Mouse (Mus musculus): Measurements from ENCODE around the gene Loxl4. TPM values are rescaled to one million over a fixed set of nuclear protein-coding genes. Genes with fewer than 3 reads are reported as not detected.

Gene Loxl4
- polyA plus RNA-seq, 1 experiment from 2014 or later, result 3.6 TPM

GRCm38 (mm10) chr19:42583677-42584076 is 28.9 kb downstream of the Loxl4 start:
- no peaks in the 10 kb centered on the region for H3K9me3 ChIP-seq
- WGBS, result 93% methylated on average over 5 of the region's 5 CpGs
- peaks cover 25% of the 10 kb centered on the region; the same call in 1 of the 2 replicates for H3K36me3 ChIP-seq
- no peak overlapping the region for H3K27ac ChIP-seq
- H3K9ac ChIP-seq, result no peak overlapping the region
- no peaks in the 10 kb centered on the region for H3K4me1 ChIP-seq
- no peak overlapping the region for H3K4me3 ChIP-seq
- H3K27me3 ChIP-seq, result no peaks in the 10 kb centered on the region
- ATAC-seq (ENCODE audit: insufficient number of reproducible peaks, low FRiP score, low TSS enrichment, low read depth), result no peak
- H3K4me2 ChIP-seq, result no peak overlapping the region

GRCm38 (mm10) chr19:42582811-42583370 is 29.7 kb downstream of the Loxl4 start:
- no peaks in the 10 kb centered on the region for H3K9me3 ChIP-seq
- H3K9ac ChIP-seq, result no peak overlapping the region
- ATAC-seq (ENCODE audit: insufficient number of reproducible peaks, low FRiP score, low TSS enrichment, low read depth), result no peak
- H3K4me2 ChIP-seq, result no peak overlapping the region
- H3K36me3 ChIP-seq, result peaks cover 25% of the 10 kb centered on the region; the same call in 1 of the 2 replicates
- no peaks in the 10 kb centered on the region for H3K27me3 ChIP-seq
- H3K4me1 ChIP-seq, result no peaks in the 10 kb centered on the region
- WGBS, result 94% methylated on average over 13 of the region's 13 CpGs
- no peak overlapping the region for H3K4me3 ChIP-seq
- H3K27ac ChIP-seq, result no peak overlapping the region

- Histone ChIP-seq H3K27ac (no peak overlapping the region), H3K4me2 (no peak overlapping the region), H3K4me1 (no peaks in the 10 kb centered on the region), H3K9ac (no peak overlapping the region), H3K4me3 (no peak overlapping the region), H3K27me3 (no peaks in the 10 kb centered on the region), H3K9me3 (no peaks in the 10 kb centered on the region), H3K36me3 (0 out of 2 replicates have a peak, but pooled peaks cover 16% of the 10 kb centered on the region)
- ATAC-seq (ENCODE audit: insufficient number of reproducible peaks, low FRiP score, low TSS enrichment, low read depth), result no peak
- WGBS, result 50% methylated on average over 4 of the region's 4 CpGs
Observed at GRCm38 (mm10) chr19:42580701-42581100, 31.9 kb downstream of the Loxl4 start.

- Histone ChIP-seq H3K4me1 (no peaks in the 10 kb centered on the region), H3K27ac (no peak overlapping the region), H3K36me3 (0 out of 2 replicates have a peak, but pooled peaks cover 11% of the 10 kb centered on the region), H3K9me3 (no peaks in the 10 kb centered on the region), H3K27me3 (no peaks in the 10 kb centered on the region), H3K4me2 (no peak overlapping the region), H3K9ac (no peak overlapping the region), H3K4me3 (no peak overlapping the region)
- ATAC-seq (ENCODE audit: insufficient number of reproducible peaks, low FRiP score, low TSS enrichment, low read depth), result no peak
- 87% methylated on average over 4 of the region's 4 CpGs for WGBS
Observed at GRCm38 (mm10) chr19:42578631-42579030, 34.0 kb downstream of the Loxl4 start.

GRCm38 (mm10) chr19:42576856-42577255 is 35.8 kb downstream of the Loxl4 start:
- no peak for ATAC-seq (ENCODE audit: insufficient number of reproducible peaks, low FRiP score, low TSS enrichment, low read depth)
- no peak overlapping the region for H3K4me3 ChIP-seq
- no peak overlapping the region for H3K4me2 ChIP-seq
- no peak overlapping the region for H3K27ac ChIP-seq
- no peaks in the 10 kb centered on the region for H3K9me3 ChIP-seq
- no peak overlapping the region for H3K9ac ChIP-seq
- no peaks in the 10 kb centered on the region for H3K4me1 ChIP-seq
- WGBS, result no CpG with 5 or more reads among the region's 1 CpGs
- no peaks in the 10 kb centered on the region for H3K27me3 ChIP-seq
- H3K36me3 ChIP-seq, result no peaks in the 10 kb centered on the region

- no peak overlapping the region for H3K4me3 ChIP-seq
- ATAC-seq (ENCODE audit: insufficient number of reproducible peaks, low FRiP score, low TSS enrichment, low read depth), result no peak
- WGBS, result 71% methylated on average over 2 of the region's 2 CpGs
- H3K27me3 ChIP-seq, result no peaks in the 10 kb centered on the region
- no peaks in the 10 kb centered on the region for H3K4me1 ChIP-seq
- no peak overlapping the region for H3K4me2 ChIP-seq
- no peaks in the 10 kb centered on the region for H3K36me3 ChIP-seq
- no peak overlapping the region for H3K27ac ChIP-seq
- no peak overlapping the region for H3K9ac ChIP-seq
- H3K9me3 ChIP-seq, result no peaks in the 10 kb centered on the region
Observed at GRCm38 (mm10) chr19:42575317-42575716, 37.3 kb downstream of the Loxl4 start.

GRCm38 (mm10) chr19:42571291-42571690 is 41.3 kb downstream of the Loxl4 start:
- no peak for ATAC-seq (ENCODE audit: insufficient number of reproducible peaks, low FRiP score, low TSS enrichment, low read depth)
- Histone ChIP-seq H3K4me3 (no peak overlapping the region), H3K9ac (no peak overlapping the region), H3K27me3 (no peaks in the 10 kb centered on the region), H3K9me3 (no peaks in the 10 kb centered on the region), H3K27ac (no peak overlapping the region), H3K4me2 (no peak overlapping the region), H3K36me3 (no peaks in the 10 kb centered on the region), H3K4me1 (no peaks in the 10 kb centered on the region)
- 81% methylated on average over 4 of the region's 4 CpGs for WGBS

GRCm38 (mm10) chr19:42569076-42569475 is 43.5 kb downstream of the Loxl4 start:
- no peaks in the 10 kb centered on the region for H3K9me3 ChIP-seq
- no peaks in the 10 kb centered on the region for H3K4me1 ChIP-seq
- no peaks in the 10 kb centered on the region for H3K27me3 ChIP-seq
- H3K9ac ChIP-seq, result no peak overlapping the region
- WGBS, result 87% methylated on average over 2 of the region's 2 CpGs
- H3K4me2 ChIP-seq, result no peak overlapping the region
- ATAC-seq (ENCODE audit: insufficient number of reproducible peaks, low FRiP score, low TSS enrichment, low read depth), result no peak
- no peak overlapping the region for H3K4me3 ChIP-seq
- H3K36me3 ChIP-seq, result no peaks in the 10 kb centered on the region
- no peak overlapping the region for H3K27ac ChIP-seq

GRCm38 (mm10) chr19:42567020-42567419 is 45.6 kb downstream of the Loxl4 start:
- H3K4me3 ChIP-seq, result no peak overlapping the region
- H3K27ac ChIP-seq, result no peak overlapping the region
- H3K9ac ChIP-seq, result no peak overlapping the region
- H3K4me1 ChIP-seq, result no peaks in the 10 kb centered on the region
- no peak for ATAC-seq (ENCODE audit: insufficient number of reproducible peaks, low FRiP score, low TSS enrichment, low read depth)
- H3K4me2 ChIP-seq, result no peak overlapping the region
- H3K36me3 ChIP-seq, result peaks cover 10% of the 10 kb centered on the region; the same call in 1 of the 2 replicates
- no peaks in the 10 kb centered on the region for H3K9me3 ChIP-seq
- no peaks in the 10 kb centered on the region for H3K27me3 ChIP-seq

GRCm38 (mm10) chr19:42566283-42567019 is 46.2 kb downstream of the Loxl4 start:
- Histone ChIP-seq H3K9me3 (no peaks in the 10 kb centered on the region), H3K4me1 (no peaks in the 10 kb centered on the region), H3K4me2 (no peak overlapping the region), H3K27me3 (no peaks in the 10 kb centered on the region), H3K4me3 (no peak overlapping the region), H3K9ac (no peak overlapping the region), H3K36me3 (peaks cover 10% of the 10 kb centered on the region; the same call in 1 of the 2 replicates), H3K27ac (no peak overlapping the region)
- no peak for ATAC-seq (ENCODE audit: insufficient number of reproducible peaks, low FRiP score, low TSS enrichment, low read depth)
- WGBS, result 94% methylated on average over 4 of the region's 4 CpGs

GRCm38 (mm10) chr19:42563726-42564270 is 48.8 kb downstream of the Loxl4 start:
- H3K4me1 ChIP-seq, result no peaks in the 10 kb centered on the region
- WGBS, result 80% methylated on average over 3 of the region's 3 CpGs
- H3K9me3 ChIP-seq, result no peaks in the 10 kb centered on the region
- peaks cover 10% of the 10 kb centered on the region; the same call in 1 of the 2 replicates for H3K36me3 ChIP-seq
- ATAC-seq (ENCODE audit: insufficient number of reproducible peaks, low FRiP score, low TSS enrichment, low read depth), result no peak
- H3K4me3 ChIP-seq, result no peak overlapping the region
- no peaks in the 10 kb centered on the region for H3K27me3 ChIP-seq
- no peak overlapping the region for H3K27ac ChIP-seq
- no peak overlapping the region for H3K9ac ChIP-seq
- no peak overlapping the region for H3K4me2 ChIP-seq

GRCm38 (mm10) chr19:42562981-42563380 is 49.6 kb downstream of the Loxl4 start:
- Histone ChIP-seq H3K4me1 (no peaks in the 10 kb centered on the region), H3K9ac (no peak overlapping the region), H3K4me3 (no peak overlapping the region), H3K9me3 (no peaks in the 10 kb centered on the region), H3K27me3 (no peaks in the 10 kb centered on the region), H3K36me3 (peaks cover 10% of the 10 kb centered on the region; the same call in 1 of the 2 replicates), H3K27ac (no peak overlapping the region), H3K4me2 (no peak overlapping the region)
- ATAC-seq (ENCODE audit: insufficient number of reproducible peaks, low FRiP score, low TSS enrichment, low read depth), result no peak
- 90% methylated on average over 3 of the region's 3 CpGs for WGBS
